Mouse (Mus musculus) layer of hippocampus, adult 9-10 months (tissue): ENCODE results near the gene Ncam1.

Experiments used
- DNase-seq: peaks from one replicate; pipeline ENCODE4 v3.0.0; 2022; ENCODE audit warnings: low spot score

The Ncam1 gene

GRCm38 (mm10) chr9:49558941-49559340, 239.8 kb downstream of the Ncam1 start:
- DNase-seq, result no peak

- DNase-seq, result no peak
Measured at GRCm38 (mm10) chr9:49551353-49551752, 247.4 kb downstream of the Ncam1 start.

GRCm38 (mm10) chr9:49542593-49542992, 256.1 kb downstream of the Ncam1 start:
- DNase-seq, result no peak

GRCm38 (mm10) chr9:49537814-49538213, 260.9 kb downstream of the Ncam1 start:
- no peak for DNase-seq

GRCm38 (mm10) chr9:49536593-49536992, 262.1 kb downstream of the Ncam1 start:
- no peak for DNase-seq

- DNase-seq, result no peak
Measured at GRCm38 (mm10) chr9:49534958-49535357, 263.8 kb downstream of the Ncam1 start.

GRCm38 (mm10) chr9:49533912-49534491, 264.7 kb downstream of the Ncam1 start:
- no peak for DNase-seq

- no peak for DNase-seq
Measured at GRCm38 (mm10) chr9:49533455-49533854, 265.3 kb downstream of the Ncam1 start.

- DNase-seq, result no peak
Measured at GRCm38 (mm10) chr9:49531833-49532232, 266.9 kb downstream of the Ncam1 start.

GRCm38 (mm10) chr9:49531257-49531656, 267.5 kb downstream of the Ncam1 start:
- no peak for DNase-seq

GRCm38 (mm10) chr9:49530739-49531138, 268.0 kb downstream of the Ncam1 start:
- no peak for DNase-seq

- no peak for DNase-seq
Measured at GRCm38 (mm10) chr9:49529366-49529959, 269.3 kb downstream of the Ncam1 start.

GRCm38 (mm10) chr9:49528943-49529342, 269.8 kb downstream of the Ncam1 start:
- peak; percentile 12 for DNase-seq

GRCm38 (mm10) chr9:49528026-49528425, 270.7 kb downstream of the Ncam1 start:
- no peak for DNase-seq

GRCm38 (mm10) chr9:49527340-49527739, 271.4 kb downstream of the Ncam1 start:
- no peak for DNase-seq

GRCm38 (mm10) chr9:49524721-49525120, 274.0 kb downstream of the Ncam1 start:
- no peak for DNase-seq

- DNase-seq, result no peak
Measured at GRCm38 (mm10) chr9:49523881-49524280, 274.8 kb downstream of the Ncam1 start.

- no peak for DNase-seq
Measured at GRCm38 (mm10) chr9:49514306-49514705, 284.4 kb downstream of the Ncam1 start.

- DNase-seq, result no peak
Measured at GRCm38 (mm10) chr9:49510666-49511065, 288.1 kb downstream of the Ncam1 start.

GRCm38 (mm10) chr9:49509628-49510027, 289.1 kb downstream of the Ncam1 start:
- DNase-seq, result no peak

GRCm38 (mm10) chr9:49509094-49509493, 289.6 kb downstream of the Ncam1 start:
- DNase-seq, result no peak

GRCm38 (mm10) chr9:49507829-49508585, 290.7 kb downstream of the Ncam1 start:
- DNase-seq, result no peak

GRCm38 (mm10) chr9:49504658-49505057, 294.1 kb downstream of the Ncam1 start:
- DNase-seq, result no peak
